Mouse (Mus musculus) forebrain, embryonic 11.5 days (tissue): ENCODE measurements around the gene Ehd2. TPM values are rescaled to one million over a fixed set of nuclear protein-coding genes. Genes with fewer than 3 reads are reported as not detected.

Experiments used
- polyA plus RNA-seq: library from polyadenylated mRNA; unstranded; fragments of >200 nt; fragmentation: Nextera tagmentation; extraction: Ambion mirVana; gene quantifications from 2 replicates; pipeline ENCODE4 v1.2.1, GENCODE M21; 2014

The Ehd2 gene
- polyA plus RNA-seq, 1 experiment from 2014 or later = 11.3 TPM

Other genes with a start within 250 kb of the Ehd2 start
- gene Obox5, start 217.4 kb downstream of the Ehd2 start, polyA plus RNA-seq = not detected in 2 replicates
- gene Obox6, start 127.9 kb downstream of the Ehd2 start, polyA plus RNA-seq = not detected in 2 replicates
- gene Crx, start 87.6 kb downstream of the Ehd2 start, polyA plus RNA-seq = not detected in 2 replicates
- gene Crxos, start 85.0 kb downstream of the Ehd2 start, polyA plus RNA-seq = not detected in 2 replicates
- gene Selenow, start 45.2 kb downstream of the Ehd2 start, polyA plus RNA-seq = 944 and 965 TPM in 2 replicates
- 169 and 174 TPM in 2 replicates for gene Nop53, start 21.5 kb downstream of the Ehd2 start, polyA plus RNA-seq
- 10.9 and 11.6 TPM in 2 replicates for gene Bicra, start 80.4 kb upstream of the Ehd2 start, polyA plus RNA-seq
- gene Zfp541, start 94.2 kb upstream of the Ehd2 start, polyA plus RNA-seq = not detected in 2 replicates
- 156 and 167 TPM in 2 replicates for gene Napa, start 130.9 kb upstream of the Ehd2 start, polyA plus RNA-seq
- 19.7 and 22.5 TPM in 2 replicates for gene Kptn, start 152.3 kb upstream of the Ehd2 start, polyA plus RNA-seq
- 0.36 and 0.88 TPM in 2 replicates for gene Slc8a2, start 162.3 kb upstream of the Ehd2 start, polyA plus RNA-seq
- 77.8 and 79.7 TPM in 2 replicates for gene Meis3, start 207.5 kb upstream of the Ehd2 start, polyA plus RNA-seq